ENCODE assay signal across 8 mouse cellular contexts in genomic region chr11:84827901-84828503, GRCm38 (mm10). TPM values are rescaled to one million over a fixed set of nuclear protein-coding genes. Genes with fewer than 3 reads are reported as not detected.
DNase-seq lines count a peak whose midpoint lies in the region; ATAC-seq and TF ChIP-seq lines count a peak whose summit lies in the region.

No protein-coding gene starts in this region.

- H3K36me3 ChIP-seq in heart, postnatal 0 days (replicated peaks; ENCODE audit: control insufficient read depth, insufficient read depth, low read length), result peaks cover 21% of the 10 kb centered on the region
- H3K36me3 ChIP-seq in liver, postnatal 0 days (replicated peaks; ENCODE audit: insufficient read depth, low read length), result peaks cover 59% of the 10 kb centered on the region

- TF ChIP-seq CTCF in cerebellum, adult 2 months (IDR thresholded peaks at IDR 0.05; ENCODE audit: borderline replicate concordance, insufficient read depth, low read depth, low read length), result no peak
- TF ChIP-seq CTCF in heart, postnatal 0 days (IDR thresholded peaks at IDR 0.05; ENCODE audit: low read depth), result no peak
- TF ChIP-seq CTCF in liver, postnatal 0 days (IDR thresholded peaks at IDR 0.05; ENCODE audit: low read depth), result no peak

- H3K9me3 ChIP-seq in heart, postnatal 0 days (replicated peaks; ENCODE audit: control insufficient read depth, low read length), result no peaks in the 10 kb centered on the region
- H3K9me3 ChIP-seq in liver, postnatal 0 days (ENCODE audit: low read length), result no peaks in the 10 kb centered on the region

- intact Hi-C loops in gastrocnemius, postnatal 36 days (cut with DNase I), result no loop called here

- TF ChIP-seq EP300 in heart, postnatal 0 days (IDR thresholded peaks at IDR 0.05; ENCODE audit: low read depth), result no peak
- TF ChIP-seq EP300 in liver, postnatal 0 days (IDR thresholded peaks at IDR 0.05; ENCODE audit: low read depth), result no peak

- peak overlapping the region; percentile 78 for H3K9ac ChIP-seq in heart, postnatal 0 days (replicated peaks; ENCODE audit: low read depth, low read length)
- H3K9ac ChIP-seq in liver, postnatal 0 days (replicated peaks), result peak overlapping the region; percentile 97

- ATAC-seq in heart, postnatal 0 days (ENCODE audit: insufficient read depth, low read depth), result no peak
- no peak for ATAC-seq in liver, postnatal 0 days

- H3K27ac ChIP-seq in cerebellum, adult 2 months (ENCODE audit: insufficient read depth, low read length), result 0 out of 2 replicates have a peak overlapping the region, but pooled peaks have one; percentile 75
- peak overlapping the region; percentile 97 for H3K27ac ChIP-seq in heart, postnatal 0 days (ENCODE audit: low read depth)
- H3K27ac ChIP-seq in liver, postnatal 0 days (ENCODE audit: low read depth), result peak overlapping the region; percentile 97

- H3K4me2 ChIP-seq in heart, postnatal 0 days (ENCODE audit: low read depth, low read length), result peak overlapping the region; percentile 74
- peak overlapping the region; percentile 86 for H3K4me2 ChIP-seq in liver, postnatal 0 days (ENCODE audit: low read depth, low read length)

- peak overlapping the region; percentile 85 for H3K4me3 ChIP-seq in cerebellum, adult 2 months (replicated peaks; ENCODE audit: insufficient read depth, low read depth, low read length)
- peak overlapping the region; percentile 89 for H3K4me3 ChIP-seq in heart, postnatal 0 days (ENCODE audit: low read depth, low read length)
- peak overlapping the region; percentile 99 for H3K4me3 ChIP-seq in liver, postnatal 0 days (ENCODE audit: low read depth, low read length)

- H3K4me1 ChIP-seq in cerebellum, adult 2 months (ENCODE audit: control insufficient read depth, insufficient read depth, low read length), result peaks cover 16% of the 10 kb centered on the region
- peaks cover 34% of the 10 kb centered on the region for H3K4me1 ChIP-seq in heart, postnatal 0 days (ENCODE audit: control insufficient read depth, insufficient read depth)
- peaks cover 25% of the 10 kb centered on the region for H3K4me1 ChIP-seq in liver, postnatal 0 days (ENCODE audit: insufficient read depth)

- no peak for TF ChIP-seq POLR2A in cerebellum, adult 2 months (IDR thresholded peaks at IDR 0.05; ENCODE audit: borderline replicate concordance, insufficient read depth, low read length)

- whole genome bisulfite sequencing in cerebellum, adult 2 months, result 37% methylated on average over 3 of the region's 3 CpGs
- 36% methylated on average over 3 of the region's 3 CpGs for WGBS in heart, postnatal 0 days
- 32% methylated on average over 3 of the region's 3 CpGs for WGBS in liver, postnatal 0 days (ENCODE audit: insufficient replicate concordance)

- no peaks in the 10 kb centered on the region for H3K27me3 ChIP-seq in cerebellum, adult 2 months (ENCODE audit: control insufficient read depth, insufficient read depth, low read length)
- H3K27me3 ChIP-seq in heart, postnatal 0 days (ENCODE audit: control insufficient read depth, insufficient read depth, low read length), result no peaks in the 10 kb centered on the region
- no peaks in the 10 kb centered on the region for H3K27me3 ChIP-seq in liver, postnatal 0 days (ENCODE audit: insufficient read depth, low read length)

- no peak for DNase-seq in cerebellum, adult 2 months
- DNase-seq in cerebellum, postnatal 36 days, result no peak
- peak; percentile 47 for DNase-seq in adipocyte (ENCODE audit: low spot score)
- peak; percentile 29 for DNase-seq in heart, postnatal 0 days (ENCODE audit: low spot score)
- peak; percentile 18 for DNase-seq in liver, postnatal 0 days
- no peak for DNase-seq in urinary bladder, postnatal 36 days (ENCODE audit: low spot score in 2 of 2)
- no peak for DNase-seq in gastrocnemius, postnatal 36 days
- no peak for DNase-seq in cerebellum, postnatal 25 days

RNA-seq across cellular contexts. Expression of gene Dhrs11, which starts 0.8 kb away (rescaled TPM):
- 33.6 and 37.4 TPM in 2 replicates for polyA plus RNA-seq in cerebellum, adult 2 months (2012; rRNA removed)
- total RNA-seq in heart, postnatal 0 days (2014; rRNA removed; ENCODE audit: low replicate concordance), result 148 and 166 TPM in 2 replicates
- 110 TPM in 2 replicates for polyA plus RNA-seq in heart, postnatal 0 days (2015; fragmentation: Nextera tagmentation; extraction: Ambion mirVana)
- polyA plus RNA-seq in liver, postnatal 0 days (2015; fragmentation: Nextera tagmentation; extraction: Ambion mirVana), result 86.1 and 91.1 TPM in 2 replicates
- 10 to 100 TPM; 30.6 to 33.4 TPM for total RNA-seq in gastrocnemius, postnatal 36 days (2021)

RNA-seq across cellular contexts. Expression of gene Mrm1, which starts 8.7 kb away (rescaled TPM):
- polyA plus RNA-seq in cerebellum, adult 2 months (2012; rRNA removed), result 16.5 and 44.6 TPM in 2 replicates
- total RNA-seq in heart, postnatal 0 days (2014; rRNA removed; ENCODE audit: low replicate concordance), result 13.9 and 33.7 TPM in 2 replicates
- 21.5 and 21.9 TPM in 2 replicates for polyA plus RNA-seq in heart, postnatal 0 days (2015; fragmentation: Nextera tagmentation; extraction: Ambion mirVana)
- 7.4 and 8.4 TPM in 2 replicates for polyA plus RNA-seq in liver, postnatal 0 days (2015; fragmentation: Nextera tagmentation; extraction: Ambion mirVana)
- 1 to 10 TPM; 6.0 to 8.9 TPM for total RNA-seq in gastrocnemius, postnatal 36 days (2021)

RNA-seq across cellular contexts. Expression of gene Ggnbp2, which starts 42.6 kb away (rescaled TPM):
- 120 and 123 TPM in 2 replicates for polyA plus RNA-seq in cerebellum, adult 2 months (2012; rRNA removed)
- 31.2 and 35.0 TPM in 2 replicates for total RNA-seq in heart, postnatal 0 days (2014; rRNA removed; ENCODE audit: low replicate concordance)
- 37.2 and 39.4 TPM in 2 replicates for polyA plus RNA-seq in heart, postnatal 0 days (2015; fragmentation: Nextera tagmentation; extraction: Ambion mirVana)
- 44.7 and 56.3 TPM in 2 replicates for polyA plus RNA-seq in liver, postnatal 0 days (2015; fragmentation: Nextera tagmentation; extraction: Ambion mirVana)
- total RNA-seq in gastrocnemius, postnatal 36 days (2021), result 10 to 100 TPM; 30.6 to 40.6 TPM

RNA-seq across cellular contexts. Expression of gene Myo19, which starts 51.9 kb away (rescaled TPM):
- 13.2 and 15.3 TPM in 2 replicates for polyA plus RNA-seq in cerebellum, adult 2 months (2012; rRNA removed)
- 2.1 and 12.6 TPM in 2 replicates for total RNA-seq in heart, postnatal 0 days (2014; rRNA removed; ENCODE audit: low replicate concordance)
- polyA plus RNA-seq in heart, postnatal 0 days (2015; fragmentation: Nextera tagmentation; extraction: Ambion mirVana), result 2.6 and 3.0 TPM in 2 replicates
- 1.7 and 1.8 TPM in 2 replicates for polyA plus RNA-seq in liver, postnatal 0 days (2015; fragmentation: Nextera tagmentation; extraction: Ambion mirVana)
- total RNA-seq in gastrocnemius, postnatal 36 days (2021), result 1 to 10 TPM; 1.9 to 3.6 TPM

RNA-seq across cellular contexts. Expression of gene Pigw, which starts 52.1 kb away (rescaled TPM):
- polyA plus RNA-seq in cerebellum, adult 2 months (2012; rRNA removed), result 2.8 and 2.9 TPM in 2 replicates
- 0.77 and 2.5 TPM in 2 replicates for total RNA-seq in heart, postnatal 0 days (2014; rRNA removed; ENCODE audit: low replicate concordance)
- 1.6 and 2.1 TPM in 2 replicates for polyA plus RNA-seq in heart, postnatal 0 days (2015; fragmentation: Nextera tagmentation; extraction: Ambion mirVana)
- 1.3 and 1.4 TPM in 2 replicates for polyA plus RNA-seq in liver, postnatal 0 days (2015; fragmentation: Nextera tagmentation; extraction: Ambion mirVana)
- total RNA-seq in gastrocnemius, postnatal 36 days (2021), result 1 to 10 TPM; 4.0 to 5.5 TPM

Comparison
In these comparisons a context has a peak if more than half of its experiments do, and no peak if none do; other contexts are left out.
1. DNase-seq: peak in adipocyte (single experiment), heart, postnatal 0 days (single experiment) and liver, postnatal 0 days (single experiment); none in cerebellum, adult 2 months (0 of 2), cerebellum, postnatal 36 days (0 of 2), urinary bladder, postnatal 36 days (0 of 2), gastrocnemius, postnatal 36 days (0 of 2) and cerebellum, postnatal 25 days (0 of 2).
2. Peak in every context shown above with its lines, with median percentiles within 50 percentile points of each other: H3K27ac ChIP-seq and H3K4me3 ChIP-seq.